Mouse (Mus musculus): ENCODE measurements at regions not wholly inside any gene's neighbourhood (a gene's known extent, or its start where the extent isn't known, plus 50 kb on each side); places are given as distances from the start of the nearest gene placed in this dataset.

DNA sequence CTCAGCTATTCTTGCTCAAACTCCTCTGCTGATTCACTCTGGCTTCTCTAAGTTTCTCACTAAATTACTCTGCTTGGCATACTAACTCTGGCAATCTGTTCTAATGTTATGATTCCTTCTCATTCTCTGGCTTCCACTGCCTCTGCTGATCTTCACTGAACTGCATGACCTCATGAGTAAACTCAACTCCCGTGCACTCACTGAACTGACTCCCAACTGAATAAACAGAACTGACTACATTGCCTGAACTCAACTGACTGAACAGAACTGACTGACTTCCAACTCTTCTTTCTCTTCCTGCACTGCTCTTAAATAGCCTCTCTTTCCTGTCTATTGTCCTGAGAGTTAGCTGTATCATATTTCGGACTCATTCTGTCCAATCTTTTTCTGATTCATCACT, 163.1 kb downstream of the Grpr start:
- TF ChIP-seq CTCF (conservative IDR thresholded peaks at IDR 0.05; ENCODE audit: low read length) (no peak), POU5F1 (IDR thresholded peaks at IDR 0.05; ENCODE audit: borderline replicate concordance, low read length) (no peak)

Measured in E14TG2a.4 (cell line).